Mouse (Mus musculus): ENCODE data around the gene E2f2. TPM values are rescaled to one million over a fixed set of nuclear protein-coding genes. Genes with fewer than 3 reads are reported as not detected.

E2f2 gene
- total RNA-seq (2022) = 1 to 10 TPM in 2 of 4 experiments, under 1 TPM in 2; 0.57 to 1.2 (median 0.98) TPM

GRCm38 (mm10) chr4:136172011-136172541, at the start of gene E2f2:
E2f2 (plus strand) TSS chr4:136172394.
- peak in 1 of 2 experiments; percentile 14 for DNase-seq (ENCODE audit: low spot score in 2 of 2)

GRCm38 (mm10) chr4:136123111-136123791, 48.9 kb upstream of the E2f2 start:
- no peak for DNase-seq (ENCODE audit: low spot score in 2 of 2)

- DNase-seq (ENCODE audit: low spot score in 2 of 2) = no peak
Measured at GRCm38 (mm10) chr4:136123792-136124161, 48.4 kb upstream of the E2f2 start.

GRCm38 (mm10) chr4:136124581-136124980, 47.6 kb upstream of the E2f2 start:
- no peak for DNase-seq (ENCODE audit: low spot score in 2 of 2)

- DNase-seq (ENCODE audit: low spot score in 2 of 2) = no peak
Measured at GRCm38 (mm10) chr4:136125458-136125857, 46.7 kb upstream of the E2f2 start.

- no peak for DNase-seq (ENCODE audit: low spot score in 2 of 2)
Measured at GRCm38 (mm10) chr4:136126019-136126418, 46.2 kb upstream of the E2f2 start.

GRCm38 (mm10) chr4:136127670-136128069, 44.5 kb upstream of the E2f2 start:
- no peak for DNase-seq (ENCODE audit: low spot score in 2 of 2)

- no peak for DNase-seq (ENCODE audit: low spot score in 2 of 2)
Measured at GRCm38 (mm10) chr4:136129842-136130241, 42.4 kb upstream of the E2f2 start.

GRCm38 (mm10) chr4:136133801-136134200, 38.4 kb upstream of the E2f2 start:
- DNase-seq (ENCODE audit: low spot score in 2 of 2) = no peak

- DNase-seq (ENCODE audit: low spot score in 2 of 2) = no peak
Measured at GRCm38 (mm10) chr4:136134418-136134977, 37.7 kb upstream of the E2f2 start.

GRCm38 (mm10) chr4:136134978-136135873, 37.0 kb upstream of the E2f2 start:
- DNase-seq (ENCODE audit: low spot score in 2 of 2) = peak; percentile 45 to 57

- DNase-seq (ENCODE audit: low spot score in 2 of 2) = no peak
Measured at GRCm38 (mm10) chr4:136135874-136136728, 36.1 kb upstream of the E2f2 start.

- no peak for DNase-seq (ENCODE audit: low spot score in 2 of 2)
Measured at GRCm38 (mm10) chr4:136139326-136140110, 32.7 kb upstream of the E2f2 start.

GRCm38 (mm10) chr4:136140327-136141250, 31.6 kb upstream of the E2f2 start:
- peak; percentile 66 to 80 for DNase-seq (ENCODE audit: low spot score in 2 of 2)

GRCm38 (mm10) chr4:136142267-136143192, 29.7 kb upstream of the E2f2 start:
- no peak for DNase-seq (ENCODE audit: low spot score in 2 of 2)

GRCm38 (mm10) chr4:136143193-136143976, 28.8 kb upstream of the E2f2 start, which contains the start of gene Id3:
Id3 (plus strand) TSS chr4:136143497.
- DNase-seq (ENCODE audit: low spot score in 2 of 2) = peak; percentile 64 to 72
